Mouse (Mus musculus) heart, embryonic 10.5 days (tissue): ENCODE results near the gene Pde8a. TPM values are rescaled to one million over a fixed set of nuclear protein-coding genes. Genes with fewer than 3 reads are reported as not detected.

ENCODE experiments used
- DNase-seq: peaks from one replicate; pipeline ENCODE4 v3.0.0-alpha.2; 2017; ENCODE audit warnings: low spot score
- H3K27ac ChIP-seq: fragments of 300-500 bp; sonication (generic); 2 replicates; pipeline ENCODE4 v1.5.1; 2016; ENCODE audit warnings: mild to moderate bottlenecking
- H3K27me3 ChIP-seq: fragments of 300-500 bp; sonication (generic); 2 replicates; pipeline ENCODE4 v1.6.1; 2016; ENCODE audit warnings: mild to moderate bottlenecking; ENCODE audit not compliant: poor library complexity, insufficient read depth, severe bottlenecking
- H3K36me3 ChIP-seq: fragments of 300-500 bp; sonication (generic); 2 replicates; pipeline ENCODE4 v1.6.1; 2016; ENCODE audit warnings: mild to moderate bottlenecking, moderate library complexity
- H3K4me1 ChIP-seq: fragments of 300-500 bp; sonication (generic); 2 replicates; pipeline ENCODE4 v1.6.1; 2016; ENCODE audit warnings: mild to moderate bottlenecking
- H3K4me3 ChIP-seq: fragments of 300-500 bp; sonication (generic); 2 replicates; pipeline ENCODE4 v1.5.1; 2016; ENCODE audit warnings: mild to moderate bottlenecking, moderate library complexity
- H3K9me3 ChIP-seq: fragments of 300-500 bp; sonication (generic); 2 replicates; pipeline ENCODE4 v1.6.1; 2016; ENCODE audit warnings: mild to moderate bottlenecking, moderate library complexity
- WGBS: fragments of 180-500 bp; shearing (Covaris S2); methylation state at CpG from one replicate; pipeline ENCODE4 v1.1.7; 2016; 5-methylcytosine and 5-hydroxymethylcytosine counted together
- polyA plus RNA-seq: library from polyadenylated mRNA; unstranded; fragments of >200 nt; fragmentation: Nextera tagmentation; extraction: Ambion mirVana; gene quantifications from 2 replicates; pipeline ENCODE4 v1.2.1, GENCODE M21; 2016

Gene Pde8a
- polyA plus RNA-seq, 1 experiment from 2014 or later: 2.3 TPM

DNA sequence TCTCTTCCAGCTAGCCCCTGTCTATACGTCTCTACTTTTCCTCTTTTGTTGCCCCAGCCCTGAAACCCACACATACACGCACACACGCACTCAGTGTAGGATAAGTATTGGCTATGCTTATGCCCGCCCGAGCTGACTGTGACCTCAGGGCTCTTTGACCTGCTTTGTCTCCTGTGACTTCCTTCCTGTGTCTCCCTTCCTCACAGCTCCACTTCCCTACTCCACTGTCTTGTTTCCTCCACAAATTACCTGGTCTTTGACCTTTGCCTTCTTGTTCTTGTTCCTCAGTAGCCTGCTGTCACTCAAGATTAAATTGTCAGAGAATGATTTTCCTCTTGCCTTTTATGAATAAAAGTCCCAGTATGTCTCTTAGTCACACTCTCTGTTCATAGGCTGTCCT lies 90.7 kb downstream of the Pde8a start:
- no peak overlapping the region for H3K27ac ChIP-seq
- no peak for DNase-seq
- WGBS: 65% methylated on average over 5 of the region's 5 CpGs
- peaks cover 4% of the 10 kb centered on the region; the same call in 1 of the 2 replicates for H3K4me1 ChIP-seq
- no peaks in the 10 kb centered on the region for H3K36me3 ChIP-seq
- no peaks in the 10 kb centered on the region for H3K9me3 ChIP-seq
- no peak overlapping the region for H3K4me3 ChIP-seq
- no peaks in the 10 kb centered on the region for H3K27me3 ChIP-seq

- no peak overlapping the region for H3K27ac ChIP-seq
- DNase-seq: no peak
- no peaks in the 10 kb centered on the region for H3K27me3 ChIP-seq
- H3K36me3 ChIP-seq: no peaks in the 10 kb centered on the region
- peaks cover 10% of the 10 kb centered on the region; the same call in 1 of the 2 replicates for H3K4me1 ChIP-seq
- 87% methylated on average over 5 of the region's 5 CpGs for WGBS
- H3K4me3 ChIP-seq: no peak overlapping the region
- H3K9me3 ChIP-seq: no peaks in the 10 kb centered on the region
Measured at GRCm38 (mm10) chr7:81304675-81305074, 91.3 kb downstream of the Pde8a start.

DNA sequence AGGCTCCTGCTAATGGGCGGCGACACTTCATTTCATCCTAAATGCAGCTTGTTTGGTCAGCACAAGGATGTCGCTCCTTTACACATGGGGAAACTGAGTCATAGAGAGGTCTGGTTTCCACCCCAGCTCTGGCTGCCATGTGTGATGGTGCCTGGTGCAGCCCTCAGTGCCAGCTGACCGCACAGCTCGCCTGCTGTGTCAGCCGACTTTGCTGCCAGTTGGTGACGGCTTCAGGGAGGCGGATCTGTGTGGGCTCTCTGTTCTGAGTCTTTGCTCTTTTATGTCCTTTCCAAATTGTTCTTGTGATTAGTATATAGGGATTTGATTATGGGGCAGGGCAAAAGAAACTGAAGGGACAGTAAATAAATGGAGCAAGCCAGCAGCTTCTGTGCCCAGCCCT lies 94.3 kb downstream of the Pde8a start:
- DNase-seq: no peak
- no peak overlapping the region for H3K27ac ChIP-seq
- peaks cover 17% of the 10 kb centered on the region for H3K4me1 ChIP-seq
- no peak overlapping the region for H3K4me3 ChIP-seq
- H3K9me3 ChIP-seq: no peaks in the 10 kb centered on the region
- H3K27me3 ChIP-seq: no peaks in the 10 kb centered on the region
- 78% methylated on average over 8 of the region's 8 CpGs for WGBS
- no peaks in the 10 kb centered on the region for H3K36me3 ChIP-seq

DNA sequence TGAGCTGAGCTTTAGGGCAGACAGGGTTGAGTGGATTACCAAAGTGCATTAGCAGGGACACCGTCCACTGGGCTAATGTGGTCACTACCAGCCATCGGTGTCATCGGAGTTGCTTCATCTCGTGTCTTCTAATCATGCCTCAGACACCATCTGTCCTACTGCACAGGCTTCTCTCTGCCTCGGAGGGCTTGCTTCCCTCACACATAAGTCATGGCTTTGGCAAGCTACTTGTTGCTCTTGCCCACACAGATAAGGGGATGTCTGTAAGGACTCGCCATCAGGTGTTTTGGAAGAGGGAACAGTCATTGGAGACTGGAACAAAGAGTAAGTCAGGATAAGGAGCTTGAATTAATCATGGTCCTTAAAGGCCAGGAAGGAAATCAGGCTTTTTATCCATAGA lies 95.9 kb downstream of the Pde8a start:
- Histone ChIP-seq H3K36me3 (no peaks in the 10 kb centered on the region), H3K27ac (no peak overlapping the region; the same call in 1 of the 2 replicates), H3K9me3 (no peaks in the 10 kb centered on the region), H3K4me3 (no peak overlapping the region), H3K27me3 (no peaks in the 10 kb centered on the region), H3K4me1 (peaks cover 25% of the 10 kb centered on the region)
- 71% methylated on average over 6 of the region's 6 CpGs for WGBS
- no peak for DNase-seq

DNA sequence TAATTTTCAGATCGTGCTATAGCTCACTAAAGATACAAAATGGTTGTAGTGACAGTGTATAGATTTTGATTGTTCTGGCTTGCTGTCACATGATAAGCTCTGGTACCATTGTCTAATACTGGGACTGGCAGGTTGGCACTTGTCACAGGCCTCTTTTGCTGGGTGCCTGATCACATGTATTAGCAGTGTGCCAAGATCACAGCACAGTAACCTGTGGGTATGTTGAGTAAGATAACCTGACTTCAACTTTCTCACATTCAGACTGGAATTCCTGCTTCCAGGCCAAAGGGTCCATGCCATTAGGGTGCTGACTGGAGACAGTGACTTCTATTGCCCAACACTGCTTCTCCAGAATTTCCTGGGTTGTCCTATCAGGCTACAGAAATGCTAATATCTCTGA lies 97.7 kb downstream of the Pde8a start:
- Histone ChIP-seq H3K36me3 (no peaks in the 10 kb centered on the region), H3K4me3 (no peak overlapping the region), H3K27ac (no peak overlapping the region), H3K27me3 (no peaks in the 10 kb centered on the region), H3K4me1 (peaks cover 25% of the 10 kb centered on the region), H3K9me3 (no peaks in the 10 kb centered on the region)
- 75% methylated on average over 1 of the region's 1 CpGs for WGBS
- DNase-seq: no peak

DNA sequence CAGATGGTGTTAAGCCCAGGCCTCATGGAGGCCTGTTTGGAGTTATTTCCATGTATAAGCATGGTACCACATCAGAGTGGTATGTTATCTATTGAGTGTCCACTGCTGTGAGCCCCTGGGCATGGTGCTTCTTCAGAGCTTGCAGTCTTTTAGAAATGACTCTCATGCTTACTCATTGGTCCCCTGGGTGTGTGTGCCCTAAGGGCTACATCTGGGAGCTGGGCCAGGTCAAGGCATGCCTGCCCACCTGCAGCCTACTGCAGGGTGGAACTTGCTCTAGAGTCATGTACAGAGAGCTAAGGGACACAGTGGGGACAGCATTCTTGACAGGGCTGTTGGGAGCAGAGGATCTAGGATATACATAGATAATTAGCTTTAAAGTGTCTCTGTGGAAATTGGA lies 98.2 kb downstream of the Pde8a start:
- H3K9me3 ChIP-seq: no peaks in the 10 kb centered on the region
- H3K4me3 ChIP-seq: no peak overlapping the region
- H3K36me3 ChIP-seq: no peaks in the 10 kb centered on the region
- DNase-seq: no peak
- H3K27me3 ChIP-seq: no peaks in the 10 kb centered on the region
- peaks cover 25% of the 10 kb centered on the region for H3K4me1 ChIP-seq
- no peak overlapping the region for H3K27ac ChIP-seq

DNA sequence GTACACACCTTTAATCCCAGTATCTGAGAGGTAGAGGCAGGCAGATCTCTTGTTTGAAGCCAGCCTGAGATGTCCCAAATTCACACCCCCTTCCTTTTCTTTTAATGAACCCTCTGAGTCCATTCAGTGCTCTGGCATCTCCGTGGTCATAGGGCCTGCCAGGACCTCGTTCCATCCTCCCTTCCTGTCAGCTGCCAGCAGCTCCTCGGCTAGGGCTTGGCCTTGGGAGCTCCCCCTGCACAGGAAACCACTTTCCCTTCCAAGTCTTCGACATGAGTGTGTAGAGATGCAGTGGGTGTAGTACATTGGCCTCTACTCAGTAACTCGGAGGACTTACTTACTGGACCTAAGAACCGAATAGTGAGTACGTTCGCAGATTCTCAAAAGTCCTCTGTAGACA lies 102.2 kb downstream of the Pde8a start:
- H3K4me1 ChIP-seq: peaks cover 11% of the 10 kb centered on the region
- WGBS: 67% methylated on average over 8 of the region's 8 CpGs
- no peak overlapping the region for H3K4me3 ChIP-seq
- no peaks in the 10 kb centered on the region for H3K27me3 ChIP-seq
- H3K36me3 ChIP-seq: no peaks in the 10 kb centered on the region
- no peak overlapping the region for H3K27ac ChIP-seq
- no peak for DNase-seq
- no peaks in the 10 kb centered on the region for H3K9me3 ChIP-seq

DNA sequence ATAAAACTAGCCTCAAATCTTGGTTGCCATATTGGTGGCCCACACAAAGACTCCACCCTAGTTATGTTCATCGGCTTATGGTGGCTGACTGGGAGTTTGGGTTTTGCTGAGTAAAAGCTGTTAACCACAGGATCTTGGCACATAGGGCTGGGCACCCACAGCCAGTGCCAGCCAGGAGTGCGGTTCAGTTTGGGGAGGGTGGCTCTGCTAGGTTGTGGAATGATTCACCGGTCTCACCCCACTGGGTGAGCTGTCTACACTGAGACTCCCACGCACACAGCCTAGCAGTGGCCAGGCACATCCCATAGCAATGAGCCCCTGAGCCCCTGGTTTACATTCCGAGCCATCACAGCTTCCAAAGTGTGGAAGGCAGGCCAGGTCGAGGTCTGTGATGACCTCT lies 106.4 kb downstream of the Pde8a start:
- Histone ChIP-seq H3K27me3 (no peaks in the 10 kb centered on the region), H3K36me3 (no peaks in the 10 kb centered on the region), H3K27ac (no peak overlapping the region), H3K4me1 (no peaks in the 10 kb centered on the region), H3K9me3 (no peaks in the 10 kb centered on the region), H3K4me3 (no peak overlapping the region)
- no peak for DNase-seq
- 76% methylated on average over 6 of the region's 6 CpGs for WGBS

DNA sequence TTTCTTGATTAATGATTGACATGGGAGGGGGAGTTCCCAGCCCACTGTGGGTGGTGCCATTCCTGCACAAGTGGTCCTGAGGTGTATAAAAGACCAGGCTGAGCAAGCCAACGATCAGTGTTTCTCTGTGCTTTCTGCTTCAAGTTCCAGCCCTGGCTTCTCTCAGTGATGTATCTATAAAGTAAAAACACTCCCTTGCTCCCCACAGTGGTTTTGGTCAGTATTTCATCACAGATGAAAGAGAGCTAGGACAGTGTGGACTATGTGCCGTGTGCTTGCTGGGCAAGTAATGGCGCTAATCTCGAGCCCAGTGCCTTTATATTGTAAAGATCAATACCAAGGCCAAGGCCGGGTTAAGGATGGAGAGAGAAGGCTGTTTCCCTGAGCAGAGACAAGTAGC lies 108.4 kb downstream of the Pde8a start:
- H3K4me1 ChIP-seq: no peaks in the 10 kb centered on the region
- no peak overlapping the region for H3K4me3 ChIP-seq
- no peak overlapping the region for H3K27ac ChIP-seq
- no peak for DNase-seq
- H3K9me3 ChIP-seq: no peaks in the 10 kb centered on the region
- peaks cover under 1% of the 10 kb centered on the region; the same call in 1 of the 2 replicates for H3K36me3 ChIP-seq
- WGBS: 78% methylated on average over 5 of the region's 5 CpGs
- H3K27me3 ChIP-seq: no peaks in the 10 kb centered on the region

GRCm38 (mm10) chr7:81326043-81326442 lies 112.6 kb downstream of the Pde8a start:
- WGBS: 81% methylated on average over 12 of the region's 12 CpGs
- Histone ChIP-seq H3K4me3 (no peak overlapping the region), H3K9me3 (no peaks in the 10 kb centered on the region), H3K4me1 (peaks cover 9% of the 10 kb centered on the region), H3K27ac (no peak overlapping the region), H3K27me3 (no peaks in the 10 kb centered on the region), H3K36me3 (peaks cover 19% of the 10 kb centered on the region; the same call in 1 of the 2 replicates)
- DNase-seq: no peak

- Histone ChIP-seq H3K9me3 (no peaks in the 10 kb centered on the region), H3K4me1 (peaks cover 11% of the 10 kb centered on the region), H3K4me3 (no peak overlapping the region), H3K27ac (no peak overlapping the region), H3K36me3 (peaks cover 19% of the 10 kb centered on the region; the same call in 1 of the 2 replicates), H3K27me3 (no peaks in the 10 kb centered on the region)
- 68% methylated on average over 6 of the region's 6 CpGs for WGBS
- no peak for DNase-seq
Measured at GRCm38 (mm10) chr7:81326859-81327258, 113.5 kb downstream of the Pde8a start.

- WGBS: 79% methylated on average over 10 of the region's 10 CpGs
- H3K9me3 ChIP-seq: no peaks in the 10 kb centered on the region
- DNase-seq: no peak
- peaks cover 26% of the 10 kb centered on the region for H3K36me3 ChIP-seq
- no peak overlapping the region for H3K4me3 ChIP-seq
- no peaks in the 10 kb centered on the region for H3K27me3 ChIP-seq
- H3K27ac ChIP-seq: no peak overlapping the region
- H3K4me1 ChIP-seq: peaks cover 11% of the 10 kb centered on the region
Measured at GRCm38 (mm10) chr7:81327661-81328060, 114.3 kb downstream of the Pde8a start.

DNA sequence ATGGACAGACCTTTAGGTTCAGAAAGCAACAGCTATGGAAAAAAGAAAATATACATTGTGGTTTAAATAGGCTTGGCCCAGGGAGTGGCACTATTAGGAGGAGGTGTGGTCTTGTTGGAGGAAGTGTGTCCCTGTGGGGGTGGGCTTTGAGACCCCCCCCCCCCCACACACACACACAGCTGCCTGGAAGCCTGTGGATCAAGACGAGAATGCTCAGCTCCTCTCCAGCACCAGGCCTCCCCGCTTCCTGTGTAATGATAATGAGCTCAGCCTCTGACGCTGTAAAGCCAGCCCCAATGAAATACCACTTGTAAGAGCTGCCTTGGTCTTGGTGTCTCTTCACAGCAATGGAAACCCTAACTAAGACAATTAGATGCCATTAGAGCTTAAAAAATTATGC lies 117.4 kb downstream of the Pde8a start:
- 20% methylated on average over 3 of the region's 3 CpGs for WGBS
- H3K27ac ChIP-seq: no peak overlapping the region
- H3K36me3 ChIP-seq: peaks cover 42% of the 10 kb centered on the region
- H3K27me3 ChIP-seq: no peaks in the 10 kb centered on the region
- peaks cover 18% of the 10 kb centered on the region for H3K4me1 ChIP-seq
- H3K9me3 ChIP-seq: no peaks in the 10 kb centered on the region
- DNase-seq: no peak
- no peak overlapping the region for H3K4me3 ChIP-seq

DNA sequence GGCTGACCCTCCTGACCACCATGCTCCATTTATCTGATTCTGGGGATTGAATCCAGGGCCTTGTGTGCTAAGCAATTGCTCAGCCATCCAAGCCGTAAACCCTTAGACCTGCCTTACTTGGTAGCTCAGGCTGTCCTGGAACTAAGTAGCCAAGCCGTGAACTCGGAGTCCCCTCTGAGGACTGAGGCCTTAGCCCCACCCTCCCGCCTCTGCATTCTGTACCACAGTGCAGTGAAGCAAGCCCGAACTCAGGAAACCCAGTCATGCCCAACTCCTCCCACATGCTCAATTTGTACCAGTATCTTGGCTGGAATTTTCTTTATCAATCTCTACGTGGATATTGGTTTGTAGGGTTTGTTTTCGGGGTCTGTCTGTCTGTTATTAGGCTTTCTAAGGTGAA lies 118.5 kb downstream of the Pde8a start:
- Histone ChIP-seq H3K9me3 (no peaks in the 10 kb centered on the region), H3K4me1 (peaks cover 27% of the 10 kb centered on the region), H3K27ac (no peak overlapping the region), H3K36me3 (peaks cover 51% of the 10 kb centered on the region), H3K4me3 (no peak overlapping the region), H3K27me3 (no peaks in the 10 kb centered on the region)
- WGBS: 75% methylated on average over 7 of the region's 7 CpGs
- DNase-seq: no peak
